Mouse (Mus musculus) hindbrain, embryonic 15.5 days (tissue): ENCODE data around the gene Gli3. TPM values are rescaled to one million over a fixed set of nuclear protein-coding genes. Genes with fewer than 3 reads are reported as not detected.

ENCODE experiments used
- ATAC-seq: fragments of 200-750 bp; cut with Nextera tagmentation; 2 replicates; pipeline ENCODE4 v1.8.0; 2017; ENCODE audit warnings: low read depth, moderate number of reproducible peaks, moderate TSS enrichment; ENCODE audit not compliant: low FRiP score
- H3K27ac ChIP-seq: fragments of 300-500 bp; sonication (generic); replicated peaks from 2 replicates; pipeline ENCODE4 v1.5.1; 2015; ENCODE audit warnings: mild to moderate bottlenecking, inconsistent platforms
- H3K27me3 ChIP-seq: fragments of 300-500 bp; sonication (generic); 2 replicates; pipeline ENCODE4 v1.6.1; 2015; ENCODE audit warnings: control low read depth, inconsistent platforms
- H3K36me3 ChIP-seq: fragments of 300-500 bp; sonication (generic); 2 replicates; pipeline ENCODE4 v1.6.1; 2015; ENCODE audit warnings: control low read depth, inconsistent platforms
- H3K4me1 ChIP-seq: fragments of 300-500 bp; sonication (generic); replicated peaks from 2 replicates; pipeline ENCODE4 v1.6.1; 2015; ENCODE audit warnings: control low read depth, inconsistent platforms
- H3K4me2 ChIP-seq: fragments of 300-500 bp; sonication (generic); 2 replicates; pipeline ENCODE4 v1.6.1; 2015; ENCODE audit warnings: moderate library complexity, mild to moderate bottlenecking, inconsistent platforms
- H3K4me3 ChIP-seq: fragments of 300-500 bp; sonication (generic); 2 replicates; pipeline ENCODE4 v1.5.1; 2015; ENCODE audit warnings: mild to moderate bottlenecking, inconsistent platforms
- H3K9ac ChIP-seq: fragments of 300-500 bp; sonication (generic); 2 replicates; pipeline ENCODE4 v1.6.1; 2015; ENCODE audit warnings: inconsistent platforms
- H3K9me3 ChIP-seq: fragments of 300-500 bp; sonication (generic); 2 replicates; pipeline ENCODE4 v1.6.1; 2016; ENCODE audit warnings: control low read depth, inconsistent platforms
- WGBS: fragments of 180-500 bp; shearing (Covaris S2); methylation state at CpG from one replicate; pipeline ENCODE4 v1.1.7; 2015; 5-methylcytosine and 5-hydroxymethylcytosine counted together
- polyA plus RNA-seq: library from polyadenylated mRNA; unstranded; fragments of >200 nt; fragmentation: Nextera tagmentation; extraction: Ambion mirVana; gene quantifications from 2 replicates; pipeline ENCODE4 v1.2.1, GENCODE M21; 2015

Gli3 gene
- polyA plus RNA-seq, 1 experiment from 2014 or later: 5.4 TPM

- ATAC-seq: no peak
- no peaks in the 10 kb centered on the region for H3K27me3 ChIP-seq
- H3K27ac ChIP-seq: peak overlapping the region; percentile 37; the same call in 1 of the 2 replicates
- no peak overlapping the region for H3K4me2 ChIP-seq
- peaks cover 6% of the 10 kb centered on the region; the same call in 1 of the 2 replicates for H3K4me1 ChIP-seq
- 52% methylated on average over 8 of the region's 8 CpGs for WGBS
- no peak overlapping the region for H3K4me3 ChIP-seq
- H3K36me3 ChIP-seq: no peaks in the 10 kb centered on the region
- H3K9me3 ChIP-seq: no peaks in the 10 kb centered on the region
- no peak overlapping the region for H3K9ac ChIP-seq
Observed at GRCm38 (mm10) chr13:15577133-15577917, 114.3 kb downstream of the Gli3 start.

GRCm38 (mm10) chr13:15580458-15580857, 117.4 kb downstream of the Gli3 start:
- Histone ChIP-seq H3K4me3 (no peak overlapping the region), H3K4me1 (peaks cover 6% of the 10 kb centered on the region; the same call in 1 of the 2 replicates), H3K36me3 (no peaks in the 10 kb centered on the region), H3K9me3 (no peaks in the 10 kb centered on the region), H3K27ac (no peak overlapping the region), H3K27me3 (no peaks in the 10 kb centered on the region), H3K9ac (no peak overlapping the region), H3K4me2 (no peak overlapping the region)
- WGBS: 62% methylated on average over 5 of the region's 5 CpGs
- ATAC-seq: no peak

- Histone ChIP-seq H3K4me2 (no peak overlapping the region), H3K9ac (no peak overlapping the region), H3K27me3 (no peaks in the 10 kb centered on the region), H3K9me3 (no peaks in the 10 kb centered on the region), H3K36me3 (no peaks in the 10 kb centered on the region), H3K4me3 (no peak overlapping the region), H3K4me1 (no peaks in the 10 kb centered on the region), H3K27ac (no peak overlapping the region)
- no peak for ATAC-seq
- WGBS: 85% methylated on average over 2 of the region's 2 CpGs
Observed at GRCm38 (mm10) chr13:15585941-15586340, 122.9 kb downstream of the Gli3 start.

- Histone ChIP-seq H3K27me3 (no peaks in the 10 kb centered on the region), H3K9ac (no peak overlapping the region), H3K4me2 (no peak overlapping the region), H3K9me3 (no peaks in the 10 kb centered on the region), H3K4me3 (no peak overlapping the region), H3K27ac (no peak overlapping the region), H3K36me3 (no peaks in the 10 kb centered on the region), H3K4me1 (no peaks in the 10 kb centered on the region)
- 58% methylated on average over 16 of the region's 16 CpGs for WGBS
- ATAC-seq: no peak; the same call in 1 of the 2 replicates
Observed at GRCm38 (mm10) chr13:15588278-15589272, 125.5 kb downstream of the Gli3 start.

GRCm38 (mm10) chr13:15590326-15590933, 127.4 kb downstream of the Gli3 start:
- no peak for ATAC-seq
- Histone ChIP-seq H3K9me3 (no peaks in the 10 kb centered on the region), H3K9ac (no peak overlapping the region), H3K4me2 (no peak overlapping the region), H3K27me3 (no peaks in the 10 kb centered on the region), H3K4me1 (no peaks in the 10 kb centered on the region), H3K36me3 (no peaks in the 10 kb centered on the region), H3K27ac (no peak overlapping the region), H3K4me3 (no peak overlapping the region)
- 87% methylated on average over 6 of the region's 6 CpGs for WGBS

- H3K27me3 ChIP-seq: no peaks in the 10 kb centered on the region
- no peak for ATAC-seq
- H3K9me3 ChIP-seq: no peaks in the 10 kb centered on the region
- no peak overlapping the region for H3K9ac ChIP-seq
- no peak overlapping the region for H3K27ac ChIP-seq
- H3K4me1 ChIP-seq: no peaks in the 10 kb centered on the region
- H3K36me3 ChIP-seq: no peaks in the 10 kb centered on the region
- H3K4me2 ChIP-seq: no peak overlapping the region
- 55% methylated on average over 5 of the region's 5 CpGs for WGBS
- no peak overlapping the region for H3K4me3 ChIP-seq
Observed at GRCm38 (mm10) chr13:15596667-15597066, 133.6 kb downstream of the Gli3 start.

- 88% methylated on average over 2 of the region's 2 CpGs for WGBS
- H3K9me3 ChIP-seq: no peaks in the 10 kb centered on the region
- H3K9ac ChIP-seq: no peak overlapping the region
- H3K4me1 ChIP-seq: peaks cover 9% of the 10 kb centered on the region
- H3K27me3 ChIP-seq: no peaks in the 10 kb centered on the region
- no peaks in the 10 kb centered on the region for H3K36me3 ChIP-seq
- no peak overlapping the region for H3K4me2 ChIP-seq
- H3K27ac ChIP-seq: no peak overlapping the region
- no peak overlapping the region for H3K4me3 ChIP-seq
- no peak for ATAC-seq
Observed at GRCm38 (mm10) chr13:15599741-15600140, 136.7 kb downstream of the Gli3 start.

GRCm38 (mm10) chr13:15602161-15602560, 139.1 kb downstream of the Gli3 start:
- Histone ChIP-seq H3K27ac (no peak overlapping the region), H3K4me1 (peaks cover 9% of the 10 kb centered on the region), H3K36me3 (no peaks in the 10 kb centered on the region), H3K9ac (no peak overlapping the region), H3K4me3 (no peak overlapping the region), H3K9me3 (no peaks in the 10 kb centered on the region), H3K27me3 (no peaks in the 10 kb centered on the region), H3K4me2 (no peak overlapping the region)
- ATAC-seq: no peak
- WGBS: 32% methylated on average over 5 of the region's 5 CpGs

- no peak overlapping the region for H3K9ac ChIP-seq
- H3K27ac ChIP-seq: no peak overlapping the region; the same call in 1 of the 2 replicates
- H3K36me3 ChIP-seq: no peaks in the 10 kb centered on the region
- H3K27me3 ChIP-seq: no peaks in the 10 kb centered on the region
- 4% methylated on average over 4 of the region's 4 CpGs for WGBS
- peaks cover 9% of the 10 kb centered on the region for H3K4me1 ChIP-seq
- ATAC-seq: 0 out of 2 replicates have a peak, but pooled peaks have one; percentile 47
- no peak overlapping the region for H3K4me2 ChIP-seq
- no peak overlapping the region for H3K4me3 ChIP-seq
- H3K9me3 ChIP-seq: no peaks in the 10 kb centered on the region
Observed at GRCm38 (mm10) chr13:15602677-15603221, 139.7 kb downstream of the Gli3 start.

GRCm38 (mm10) chr13:15604074-15604473, 141.0 kb downstream of the Gli3 start:
- 34% methylated on average over 6 of the region's 6 CpGs for WGBS
- no peaks in the 10 kb centered on the region for H3K36me3 ChIP-seq
- no peaks in the 10 kb centered on the region for H3K27me3 ChIP-seq
- H3K9ac ChIP-seq: no peak overlapping the region
- no peak overlapping the region for H3K4me3 ChIP-seq
- ATAC-seq: no peak
- no peak overlapping the region for H3K4me2 ChIP-seq
- H3K9me3 ChIP-seq: no peaks in the 10 kb centered on the region
- no peak overlapping the region for H3K27ac ChIP-seq
- peaks cover 9% of the 10 kb centered on the region for H3K4me1 ChIP-seq

- no peak overlapping the region for H3K27ac ChIP-seq
- no peaks in the 10 kb centered on the region for H3K9me3 ChIP-seq
- H3K27me3 ChIP-seq: no peaks in the 10 kb centered on the region
- no peak for ATAC-seq
- peaks cover 21% of the 10 kb centered on the region for H3K4me1 ChIP-seq
- no peak overlapping the region for H3K9ac ChIP-seq
- WGBS: 32% methylated on average over 3 of the region's 3 CpGs
- H3K4me3 ChIP-seq: no peak overlapping the region
- no peak overlapping the region for H3K4me2 ChIP-seq
- no peaks in the 10 kb centered on the region for H3K36me3 ChIP-seq
Observed at GRCm38 (mm10) chr13:15617423-15617822, 154.4 kb downstream of the Gli3 start.
